Mouse (Mus musculus) intestine, embryonic 16.5 days (tissue): Measurements from ENCODE around the gene Pstk. TPM values are rescaled to one million over a fixed set of nuclear protein-coding genes. Genes with fewer than 3 reads are reported as not detected.
"Not testable (repeated sequence)": the region's sequence is repeated elsewhere in the genome, so short reads cannot be mapped to it uniquely, and the experiment has no call there.

ENCODE experiments used
- ATAC-seq: fragments of 200-750 bp; cut with Nextera tagmentation; 2 replicates; pipeline ENCODE4 v1.8.0; 2017; ENCODE audit warnings: moderate TSS enrichment, moderate library complexity
- H3K27ac ChIP-seq: fragments of 300-500 bp; sonication (generic); 2 replicates; pipeline ENCODE4 v1.5.1; 2014; ENCODE audit warnings: mild to moderate bottlenecking, low read length
- H3K27me3 ChIP-seq: fragments of 300-500 bp; sonication (generic); replicated peaks from 2 replicates; pipeline ENCODE4 v1.6.1; 2014; ENCODE audit warnings: low read length, control low read depth, mixed read lengths; ENCODE audit not compliant: control insufficient read depth, insufficient read depth
- H3K36me3 ChIP-seq: fragments of 300-500 bp; sonication (generic); 2 replicates; pipeline ENCODE4 v1.6.1; 2014; ENCODE audit warnings: low read length, control low read depth; ENCODE audit not compliant: control insufficient read depth, insufficient read depth
- H3K4me1 ChIP-seq: fragments of 300-500 bp; sonication (generic); 2 replicates; pipeline ENCODE4 v1.6.1; 2014; ENCODE audit warnings: low read length, control low read depth, mixed read lengths; ENCODE audit not compliant: control insufficient read depth, insufficient read depth
- H3K4me2 ChIP-seq: fragments of 300-500 bp; sonication (generic); 2 replicates; pipeline ENCODE4 v1.6.1; 2014; ENCODE audit warnings: low read depth, low read length, control low read depth
- H3K4me3 ChIP-seq: fragments of 300-500 bp; sonication (generic); 2 replicates; pipeline ENCODE4 v1.5.1; 2014; ENCODE audit warnings: mild to moderate bottlenecking, low read length
- H3K9ac ChIP-seq: fragments of 300-500 bp; sonication (generic); 2 replicates; pipeline ENCODE4 v1.6.1; 2014; ENCODE audit warnings: low read depth, low read length
- H3K9me3 ChIP-seq: fragments of 300-500 bp; sonication (generic); 2 replicates; pipeline ENCODE4 v1.6.1; 2016; ENCODE audit warnings: low read length, control low read depth; ENCODE audit not compliant: control insufficient read depth
- WGBS: fragments of 180-500 bp; shearing (Covaris S2); extraction: QIAGEN DNeasy Blood & Tissue Kit; methylation state at CpG from one replicate; pipeline ENCODE4 v1.1.7; 2014; 5-methylcytosine and 5-hydroxymethylcytosine counted together
- polyA plus RNA-seq: library from polyadenylated mRNA; unstranded; fragments of >200 nt; fragmentation: Nextera tagmentation; extraction: Ambion mirVana; gene quantifications from 2 replicates; pipeline ENCODE4 v1.2.1, GENCODE M21; 2015

Gene Pstk
- polyA plus RNA-seq, 1 experiment from 2014 or later, result 71.4 TPM

GRCm38 (mm10) chr7:131362269-131362614, 8.7 kb upstream of the Pstk start:
- H3K9ac ChIP-seq, result peak overlapping the region; percentile 93
- 0 out of 2 replicates have a peak, but pooled peaks cover 3% of the 10 kb centered on the region for H3K36me3 ChIP-seq
- no peaks in the 10 kb centered on the region for H3K27me3 ChIP-seq
- under 1% methylated on average over 35 of the region's 35 CpGs for WGBS
- peaks cover 9% of the 10 kb centered on the region for H3K4me1 ChIP-seq
- H3K4me2 ChIP-seq, result peak overlapping the region; percentile 92
- H3K27ac ChIP-seq, result peak overlapping the region; percentile 96
- no peaks in the 10 kb centered on the region for H3K9me3 ChIP-seq
- peak overlapping the region; percentile 86 for H3K4me3 ChIP-seq
- ATAC-seq, result peak; percentile 72

GRCm38 (mm10) chr7:131362615-131363300, 8.2 kb upstream of the Pstk start, which contains the start of gene 2310057M21Rik:
2310057M21Rik (minus strand) TSS chr7:131362759.
- peak within 1 kb of the TSS; percentile 92 for H3K4me2 ChIP-seq
- peaks cover 9% of the 10 kb centered on the region for H3K4me1 ChIP-seq
- peak within 1 kb of the TSS; percentile 93 for H3K9ac ChIP-seq
- no peaks in the 10 kb centered on the region for H3K27me3 ChIP-seq
- H3K36me3 ChIP-seq, result no peaks in the 10 kb centered on the region
- H3K4me3 ChIP-seq, result peak within 1 kb of the TSS; percentile 86
- under 1% methylated on average over 55 of the region's 55 CpGs for WGBS
- peak within 1 kb of the TSS; percentile 96 for H3K27ac ChIP-seq
- no peaks in the 10 kb centered on the region for H3K9me3 ChIP-seq
- ATAC-seq, result peak; percentile 97

GRCm38 (mm10) chr7:131364131-131364530, 6.8 kb upstream of the Pstk start:
- Histone ChIP-seq H3K4me1 (peaks cover 9% of the 10 kb centered on the region), H3K9me3 (no peaks in the 10 kb centered on the region), H3K4me3 (no peak overlapping the region), H3K27ac (peak overlapping the region; percentile 69), H3K27me3 (no peaks in the 10 kb centered on the region), H3K4me2 (no peak overlapping the region; the same call in 1 of the 2 replicates), H3K36me3 (no peaks in the 10 kb centered on the region), H3K9ac (no peak overlapping the region)
- ATAC-seq, result peak; percentile 9; the same call in 1 of the 2 replicates
- 75% methylated on average over 8 of the region's 8 CpGs for WGBS

DNA sequence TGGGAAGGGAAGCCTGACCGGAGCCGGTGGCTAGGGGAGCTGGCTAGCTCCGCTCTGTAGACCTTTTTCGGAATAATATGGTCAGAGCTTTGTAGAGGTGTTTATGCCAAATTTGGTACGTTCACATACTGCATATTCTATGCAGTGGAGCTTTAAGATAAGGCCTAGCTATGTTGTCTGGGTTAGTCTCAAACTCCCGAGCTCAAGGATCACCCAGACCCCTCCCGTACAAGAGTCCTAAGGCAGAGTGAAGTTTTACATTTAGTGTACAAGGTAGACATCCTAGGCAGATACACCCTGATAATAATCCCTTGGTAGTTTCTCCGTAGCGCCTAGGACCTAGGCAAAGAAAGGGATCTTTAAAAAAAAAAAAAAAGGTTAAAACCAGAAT, 524 bp downstream of the Pstk start:
- WGBS, result 9% methylated on average over 9 of the region's 9 CpGs
- peak overlapping the region; percentile 69 for H3K4me2 ChIP-seq
- peak overlapping the region; percentile 83 for H3K4me3 ChIP-seq
- H3K4me1 ChIP-seq, result peaks cover 13% of the 10 kb centered on the region; the same call in 1 of the 2 replicates
- ATAC-seq, result peak; percentile 60; the same call in 1 of the 2 replicates
- peak overlapping the region; percentile 93 for H3K9ac ChIP-seq
- H3K36me3 ChIP-seq, result no peaks in the 10 kb centered on the region
- H3K9me3 ChIP-seq, result no peaks in the 10 kb centered on the region
- no peaks in the 10 kb centered on the region for H3K27me3 ChIP-seq
- peak overlapping the region; percentile 96 for H3K27ac ChIP-seq

DNA sequence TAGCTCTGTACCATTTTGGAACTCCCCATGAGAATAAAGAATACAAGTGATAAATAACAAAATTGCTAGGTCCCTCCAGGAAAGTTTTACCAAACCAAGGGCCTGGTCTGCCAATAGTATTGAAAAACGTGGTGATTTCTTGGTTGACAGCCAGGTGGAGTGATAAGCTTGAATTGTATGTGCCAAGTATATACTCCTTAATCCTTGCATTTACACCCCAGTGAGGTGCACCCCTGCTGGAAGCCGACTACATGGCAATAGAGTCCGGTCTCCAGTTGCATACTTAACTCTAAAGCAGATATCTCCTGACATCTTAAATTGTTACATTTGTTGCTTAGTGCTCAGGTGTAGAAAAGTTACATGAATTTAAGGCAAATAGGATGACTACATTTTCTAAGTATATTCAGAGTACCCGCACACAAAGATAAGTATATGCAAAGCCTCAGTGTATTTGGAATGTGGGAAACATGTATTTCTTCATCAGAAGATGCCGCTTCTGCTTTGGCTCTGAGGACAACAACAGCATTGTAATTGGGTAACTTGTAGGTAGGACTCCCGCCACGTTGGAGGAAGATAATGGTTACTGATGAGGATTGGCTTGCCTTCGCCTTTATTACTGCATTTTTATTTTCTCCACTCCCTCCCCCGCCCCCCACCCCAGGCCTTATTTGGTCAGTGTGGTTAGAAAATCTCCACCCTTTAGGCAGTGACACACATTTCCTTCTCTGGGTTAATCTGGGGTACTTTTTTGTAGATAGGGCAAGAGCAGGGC, 1.1 kb downstream of the Pstk start:
- WGBS, result 70% methylated on average over 9 of the region's 9 CpGs
- H3K9me3 ChIP-seq, result no peaks in the 10 kb centered on the region
- H3K4me3 ChIP-seq, result peak overlapping the region; percentile 83
- H3K4me2 ChIP-seq, result peak overlapping the region; percentile 69
- peaks cover 13% of the 10 kb centered on the region; the same call in 1 of the 2 replicates for H3K4me1 ChIP-seq
- H3K27me3 ChIP-seq, result no peaks in the 10 kb centered on the region
- no peaks in the 10 kb centered on the region for H3K36me3 ChIP-seq
- peak overlapping the region; percentile 96 for H3K27ac ChIP-seq
- ATAC-seq, result no peak
- H3K9ac ChIP-seq, result peak overlapping the region; percentile 93; the same call in 1 of the 2 replicates

DNA sequence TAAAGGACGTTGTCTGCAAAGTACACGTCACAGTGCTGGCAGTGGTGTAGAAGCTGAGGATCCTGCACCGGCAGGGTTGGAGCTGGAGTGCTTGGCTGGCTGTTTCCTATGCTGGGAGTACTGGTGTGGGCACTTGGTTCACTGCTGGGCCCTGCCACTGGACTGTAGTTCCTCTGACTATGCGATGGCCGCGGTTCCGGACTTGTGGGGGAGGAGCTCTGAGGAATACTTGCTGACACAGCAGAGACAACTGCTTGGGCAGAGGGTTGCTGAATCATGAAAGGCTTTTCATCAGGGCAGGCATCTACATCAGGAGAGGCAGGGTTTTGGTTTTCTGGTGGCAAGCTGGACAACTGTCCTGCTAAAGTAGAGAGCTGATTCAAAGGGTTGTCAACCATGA, 20.8 kb downstream of the Pstk start:
- H3K27me3 ChIP-seq, H3K4me1 ChIP-seq, H3K4me2 ChIP-seq, H3K4me3 ChIP-seq, H3K27ac ChIP-seq, ATAC-seq, H3K36me3 ChIP-seq, H3K9ac ChIP-seq, H3K9me3 ChIP-seq: not testable (repeated sequence)
- 89% methylated on average over 7 of the region's 7 CpGs for WGBS

GRCm38 (mm10) chr7:131409321-131409987, 38.5 kb downstream of the Pstk start:
- H3K4me2 ChIP-seq, result peak overlapping the region; percentile 81
- H3K4me1 ChIP-seq, result peaks cover 13% of the 10 kb centered on the region
- H3K4me3 ChIP-seq, result peak overlapping the region; percentile 97
- H3K9me3 ChIP-seq, result no peaks in the 10 kb centered on the region
- H3K27me3 ChIP-seq, result no peaks in the 10 kb centered on the region
- H3K9ac ChIP-seq, result peak overlapping the region; percentile 97
- WGBS, result 4% methylated on average over 16 of the region's 16 CpGs
- no peak overlapping the region; the same call in 1 of the 2 replicates for H3K27ac ChIP-seq
- ATAC-seq, result peak; percentile 15; the same call in 1 of the 2 replicates
- no peaks in the 10 kb centered on the region for H3K36me3 ChIP-seq

- peaks cover 13% of the 10 kb centered on the region for H3K4me1 ChIP-seq
- H3K9ac ChIP-seq, result peak overlapping the region; percentile 97
- no peaks in the 10 kb centered on the region for H3K9me3 ChIP-seq
- H3K27me3 ChIP-seq, result no peaks in the 10 kb centered on the region
- H3K27ac ChIP-seq, result peak overlapping the region; percentile 66
- ATAC-seq, result peak; percentile 71
- peak overlapping the region; percentile 97 for H3K4me3 ChIP-seq
- H3K36me3 ChIP-seq, result no peaks in the 10 kb centered on the region
- under 1% methylated on average over 38 of the region's 38 CpGs for WGBS
- peak overlapping the region; percentile 81 for H3K4me2 ChIP-seq
These were observed 39.0 kb downstream of the Pstk start for GRCm38 (mm10) chr7:131409988-131410385.
